Comparison of ENCODE assay signal across 8 mouse cellular contexts in genomic region chr2:78959451-78959850, GRCm38 (mm10).
A peak's percentile ranks its signal among the peaks of the same experiment; 100 is the strongest.
DNase-seq lines count a peak whose midpoint lies in the region; ATAC-seq and TF ChIP-seq lines count a peak whose summit lies in the region.

No protein-coding gene starts in this region.

- DNase-seq in gastrocnemius, adult 2 months = no peak
- DNase-seq in gastrocnemius, postnatal 4 days (ENCODE audit: low spot score in 2 of 2) = no peak
- DNase-seq in ovary, postnatal 14 days (ENCODE audit: low spot score) = peak; percentile 2
- DNase-seq in ovary, postnatal 36 days (ENCODE audit: low spot score) = no peak
- peak; percentile 62 for DNase-seq in embryonic facial prominence, embryonic 14.5 days (ENCODE audit: low spot score)
- DNase-seq in adrenal gland, postnatal 25 days = no peak
- DNase-seq in gastrocnemius, postnatal 25 days = no peak

- peaks cover 21% of the 10 kb centered on the region; the same call in 1 of the 2 replicates for H3K4me1 ChIP-seq in embryonic facial prominence, embryonic 14.5 days (ENCODE audit: control insufficient read depth, insufficient read depth, low read length)
- H3K4me1 ChIP-seq in limb, embryonic 15.5 days = no peaks in the 10 kb centered on the region

- no peaks in the 10 kb centered on the region for H3K9me3 ChIP-seq in embryonic facial prominence, embryonic 14.5 days (ENCODE audit: control insufficient read depth, low read length)
- H3K9me3 ChIP-seq in limb, embryonic 15.5 days = no peaks in the 10 kb centered on the region

- 30% methylated on average over 3 of the region's 3 CpGs for WGBS in embryonic facial prominence, embryonic 14.5 days
- 17% methylated on average over 3 of the region's 3 CpGs for WGBS in limb, embryonic 15.5 days

- H3K9ac ChIP-seq in embryonic facial prominence, embryonic 14.5 days (ENCODE audit: low read depth, low read length) = no peak overlapping the region
- H3K9ac ChIP-seq in limb, embryonic 15.5 days = no peak overlapping the region

- intact Hi-C loops in gastrocnemius, adult 2 months (cut with DNase I) = loop anchor here (2.0 kb wide), 1 partner anchor 307 kb away; no protein-coding TSS in a partner anchor

- no peaks in the 10 kb centered on the region; the same call in 1 of the 2 replicates for H3K27me3 ChIP-seq in embryonic facial prominence, embryonic 14.5 days (replicated peaks; ENCODE audit: control insufficient read depth, insufficient read depth, low read length)
- H3K27me3 ChIP-seq in limb, embryonic 15.5 days = 0 out of 2 replicates have a peak, but pooled peaks cover 4% of the 10 kb centered on the region

- H3K4me2 ChIP-seq in embryonic facial prominence, embryonic 14.5 days (ENCODE audit: low read depth, low read length) = peak overlapping the region; percentile 39; the same call in 1 of the 2 replicates
- peak overlapping the region; percentile 22; the same call in 1 of the 2 replicates for H3K4me2 ChIP-seq in limb, embryonic 15.5 days

- ATAC-seq in embryonic facial prominence, embryonic 14.5 days (ENCODE audit: low read depth) = peak; percentile 50; the same call in 1 of the 2 replicates
- ATAC-seq in limb, embryonic 15.5 days (ENCODE audit: insufficient number of reproducible peaks, low FRiP score, low TSS enrichment, low read depth) = no peak

- TF ChIP-seq CTCF in gastrocnemius, adult 2 months (IDR thresholded peaks at IDR 0.05) = peak; percentile 88

- H3K36me3 ChIP-seq in embryonic facial prominence, embryonic 14.5 days (ENCODE audit: control insufficient read depth, insufficient read depth, low read length) = no peaks in the 10 kb centered on the region
- H3K36me3 ChIP-seq in limb, embryonic 15.5 days = no peaks in the 10 kb centered on the region

- H3K27ac ChIP-seq in gastrocnemius, adult 2 months = no peak overlapping the region
- no peak overlapping the region for H3K27ac ChIP-seq in embryonic facial prominence, embryonic 14.5 days (replicated peaks; ENCODE audit: low read depth, low read length)
- H3K27ac ChIP-seq in limb, embryonic 15.5 days = no peak overlapping the region

- peak overlapping the region; percentile 36; the same call in 1 of the 2 replicates for H3K4me3 ChIP-seq in gastrocnemius, adult 2 months
- H3K4me3 ChIP-seq in embryonic facial prominence, embryonic 14.5 days (ENCODE audit: low read depth, low read length) = no peak overlapping the region
- peak overlapping the region; percentile 20; the same call in 1 of the 2 replicates for H3K4me3 ChIP-seq in limb, embryonic 15.5 days

Comparison
In these comparisons a context has a peak if more than half of its experiments do, and no peak if none do; other contexts are left out.
1. DNase-seq: peak in ovary, postnatal 14 days (single experiment) and embryonic facial prominence, embryonic 14.5 days (single experiment); none in gastrocnemius, adult 2 months (single experiment), gastrocnemius, postnatal 4 days (0 of 2), ovary, postnatal 36 days (single experiment), adrenal gland, postnatal 25 days (single experiment) and gastrocnemius, postnatal 25 days (single experiment).